Mouse (Mus musculus) kidney, embryonic 16.5 days (tissue): Measurements from ENCODE around the gene Slc22a2. TPM values are rescaled to one million over a fixed set of nuclear protein-coding genes. Genes with fewer than 3 reads are reported as not detected.
"Not testable (repeated sequence)": the region's sequence is repeated elsewhere in the genome, so short reads cannot be mapped to it uniquely, and the experiment has no call there.

Experiments used
- ATAC-seq: fragments of 200-750 bp; cut with Nextera tagmentation; 2 replicates; pipeline ENCODE4 v1.8.0; 2017; ENCODE audit warnings: moderate TSS enrichment; ENCODE audit not compliant: low FRiP score, low TSS enrichment
- H3K27ac ChIP-seq: fragments of 300-500 bp; sonication (generic); 2 replicates; pipeline ENCODE4 v1.5.1; 2014; ENCODE audit warnings: low read length
- H3K27me3 ChIP-seq: fragments of 300-500 bp; sonication (generic); 2 replicates; pipeline ENCODE4 v1.6.1; 2014; ENCODE audit warnings: low read length, control low read depth, mixed read lengths; ENCODE audit not compliant: insufficient read depth
- H3K36me3 ChIP-seq: fragments of 300-500 bp; sonication (generic); 2 replicates; pipeline ENCODE4 v1.6.1; 2014; ENCODE audit warnings: low read length, control low read depth, mixed read lengths; ENCODE audit not compliant: insufficient read depth
- H3K4me1 ChIP-seq: fragments of 300-500 bp; sonication (generic); 2 replicates; pipeline ENCODE4 v1.6.1; 2014; ENCODE audit warnings: low read length, control low read depth, mixed read lengths; ENCODE audit not compliant: insufficient read depth
- H3K4me2 ChIP-seq: fragments of 300-500 bp; sonication (generic); replicated peaks from 2 replicates; pipeline ENCODE4 v1.6.1; 2014; ENCODE audit warnings: low read depth, low read length
- H3K4me3 ChIP-seq: fragments of 300-500 bp; sonication (generic); 2 replicates; pipeline ENCODE4 v1.5.1; 2014; ENCODE audit warnings: mild to moderate bottlenecking, low read length
- H3K9ac ChIP-seq: fragments of 300-500 bp; sonication (generic); replicated peaks from 2 replicates; pipeline ENCODE4 v1.6.1; 2014; ENCODE audit warnings: low read length
- H3K9me3 ChIP-seq: fragments of 300-500 bp; sonication (generic); 2 replicates; pipeline ENCODE4 v1.6.1; 2016; ENCODE audit warnings: low read length, control low read depth
- WGBS: fragments of 180-500 bp; shearing (Covaris S2); extraction: QIAGEN DNeasy Blood & Tissue Kit; methylation state at CpG from one replicate; pipeline ENCODE4 v1.1.7; 2014; 5-methylcytosine and 5-hydroxymethylcytosine counted together
- polyA plus RNA-seq: library from polyadenylated mRNA; unstranded; fragments of >200 nt; fragmentation: Nextera tagmentation; extraction: Ambion mirVana; gene quantifications from 2 replicates; pipeline ENCODE4 v1.2.1, GENCODE M21; 2015

Gene Slc22a2
- polyA plus RNA-seq, 1 experiment from 2014 or later, result 25.4 TPM

DNA sequence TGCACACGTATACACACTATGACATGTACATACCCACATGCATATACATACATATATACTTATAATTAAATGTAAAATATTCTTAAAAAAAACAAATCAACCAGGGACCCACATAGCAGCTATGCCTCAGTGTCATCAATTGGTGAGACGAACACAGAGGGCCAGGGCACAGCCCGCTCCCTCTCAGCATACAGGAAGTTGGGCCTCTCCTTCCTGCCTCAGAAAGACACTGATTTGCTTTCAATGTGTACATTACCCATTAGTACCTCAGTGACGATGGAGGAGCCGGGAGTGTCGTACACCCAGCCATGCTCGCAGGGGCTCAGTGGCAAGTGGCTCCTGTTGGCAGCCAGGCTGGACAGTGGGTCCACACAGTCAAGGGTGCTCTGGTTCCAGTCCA, 91.0 kb downstream of the Slc22a2 start:
- H3K4me1 ChIP-seq, H3K9me3 ChIP-seq, H3K4me3 ChIP-seq, H3K4me2 ChIP-seq, H3K9ac ChIP-seq, ATAC-seq, H3K36me3 ChIP-seq, H3K27me3 ChIP-seq, H3K27ac ChIP-seq: not testable (repeated sequence)
- 77% methylated on average over 7 of the region's 7 CpGs for WGBS

DNA sequence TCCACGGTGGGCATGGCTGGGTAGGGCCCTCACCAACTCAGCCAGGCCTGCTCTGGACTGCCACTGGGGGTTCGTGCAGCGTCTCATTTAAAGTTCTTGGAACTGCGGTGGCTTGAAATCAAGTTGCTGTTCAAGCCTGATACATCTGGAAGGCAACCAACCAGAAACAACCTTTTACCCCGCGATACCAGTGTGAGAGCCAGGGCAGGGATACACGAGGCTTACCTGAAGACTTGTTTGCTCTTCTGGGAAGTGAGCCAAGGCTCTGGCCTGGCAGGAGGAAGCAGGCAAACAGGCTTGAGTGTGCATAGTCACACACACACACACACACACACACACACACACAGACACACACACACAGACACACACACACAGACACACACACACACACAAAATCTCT, 91.7 kb downstream of the Slc22a2 start, which contains the start of gene Slc22a1:
TSS of gene Slc22a1 (minus strand) at position 184 of the 400 bp plus-strand sequence.
- no peak for ATAC-seq
- 63% methylated on average over 7 of the region's 7 CpGs for WGBS
- peak within 1 kb of the TSS; percentile 35 for H3K27ac ChIP-seq

DNA sequence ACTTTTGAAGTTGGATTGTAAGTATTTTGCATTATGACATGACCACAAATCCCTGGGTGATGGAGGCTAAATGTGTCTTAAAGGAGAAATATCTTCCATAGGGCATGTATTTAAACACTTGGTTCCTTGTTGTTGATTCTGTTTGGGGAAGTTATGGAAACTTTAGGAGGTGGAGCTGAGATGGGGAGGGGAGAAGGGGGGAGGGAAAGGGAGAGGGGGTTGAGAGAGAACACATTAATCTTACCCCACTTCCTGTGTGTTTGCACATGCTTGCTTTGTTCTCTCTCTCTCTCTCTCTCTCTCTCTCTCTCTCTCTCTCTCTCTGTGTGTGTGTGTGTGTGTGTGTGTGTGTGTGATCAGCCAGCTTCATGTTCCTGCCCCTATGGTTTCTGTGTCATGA, 93.2 kb downstream of the Slc22a2 start:
- no peak for ATAC-seq
- Histone ChIP-seq H3K9ac (no peak overlapping the region), H3K9me3 (peaks cover 8% of the 10 kb centered on the region; the same call in 1 of the 2 replicates), H3K27ac (no peak overlapping the region), H3K4me3 (no peak overlapping the region), H3K36me3 (peaks cover 8% of the 10 kb centered on the region), H3K4me1 (no peaks in the 10 kb centered on the region), H3K27me3 (no peaks in the 10 kb centered on the region), H3K4me2 (no peak overlapping the region)

More for the DNA sequence above, 91.7 kb downstream of the Slc22a2 start, which contains the start of gene Slc22a1:
- Histone ChIP-seq H3K27me3 (no peaks in the 10 kb centered on the region), H3K9me3 (peaks cover 8% of the 10 kb centered on the region; the same call in 1 of the 2 replicates), H3K36me3 (peaks cover 4% of the 10 kb centered on the region; the same call in 1 of the 2 replicates), H3K4me3 (no peak within 1 kb of the TSS), H3K4me2 (no peak within 1 kb of the TSS; the same call in 1 of the 2 replicates), H3K9ac (no peak within 1 kb of the TSS), H3K4me1 (no peaks in the 10 kb centered on the region)

Other genes starting within 250 kb of the Slc22a2 start
- gene Plg, start 205.5 kb upstream of the Slc22a2 start, polyA plus RNA-seq, result 0.75 and 1.0 TPM in 2 replicates
- 1.0 and 1.2 TPM in 2 replicates for gene Slc22a3, start 76.4 kb upstream of the Slc22a2 start, polyA plus RNA-seq
- 18.2 and 21.0 TPM in 2 replicates for gene Slc22a1, start 91.7 kb downstream of the Slc22a2 start, polyA plus RNA-seq
- 32.1 and 33.6 TPM in 2 replicates for gene Igf2r, start 185.5 kb downstream of the Slc22a2 start, polyA plus RNA-seq